Mouse (Mus musculus) ES-Bruce4 (cell line): ENCODE results near the gene Slc35f1.

Experiments used
- CTCF ChIP-seq: IDR thresholded peaks from one replicate; pipeline ENCODE4 v1.8.1; 2011; ENCODE audit warnings: low read depth, low read length
- EP300 ChIP-seq: IDR thresholded peaks from 2 replicates; pipeline ENCODE4 v1.6.1; 2011; ENCODE audit warnings: low read depth, low read length; ENCODE audit not compliant: insufficient read depth

DNA sequence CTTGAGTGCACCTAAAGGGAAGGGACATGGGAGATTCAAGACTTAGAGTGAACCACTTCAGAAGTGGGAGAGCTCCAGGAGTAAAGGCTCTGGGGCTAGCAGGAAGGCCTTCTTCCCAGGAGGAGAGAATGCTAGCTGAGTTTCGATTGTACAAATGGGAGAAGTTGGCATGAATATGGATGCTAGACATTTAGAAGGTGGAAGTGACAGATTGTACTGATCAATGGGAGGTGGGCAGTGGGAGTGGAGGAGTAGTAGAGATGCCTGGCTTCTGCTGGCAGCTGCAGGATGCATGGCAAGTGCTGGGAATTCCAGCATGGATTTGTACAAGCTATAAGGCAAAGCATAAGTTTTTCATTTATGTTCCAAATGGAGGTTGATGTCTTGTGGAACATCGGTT is 370.4 kb downstream of the Slc35f1 start:
- TF ChIP-seq EP300, result no peak
- no peak for TF ChIP-seq CTCF
